Mouse (Mus musculus): ENCODE data around the gene Glmn. TPM values are rescaled to one million over a fixed set of nuclear protein-coding genes. Genes with fewer than 3 reads are reported as not detected.
A peak's percentile ranks its signal among the peaks of the same experiment; 100 is the strongest.

Glmn gene
- polyA plus RNA-seq, 1 experiment from 2014 or later = 25.8 TPM

DNA sequence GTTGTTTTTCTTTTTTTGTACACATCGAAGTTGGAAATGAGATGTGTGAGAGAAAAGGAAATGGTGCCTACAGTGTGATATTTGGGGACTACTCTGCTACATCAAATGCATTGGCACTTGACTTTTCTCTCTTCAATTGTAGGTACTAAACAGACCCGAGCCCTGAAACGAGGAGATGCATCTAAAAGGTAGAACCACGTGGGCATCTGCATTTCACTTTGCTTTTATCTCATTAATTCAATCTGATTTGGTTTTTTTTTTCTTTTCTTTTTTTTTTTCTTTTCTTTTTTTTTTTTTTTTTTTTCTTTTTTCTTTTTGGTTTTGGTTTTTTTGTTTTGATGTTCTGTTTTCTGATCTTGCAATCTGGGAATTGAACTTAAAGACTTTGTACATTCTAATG, 692 bp upstream of the Glmn start:
- Histone ChIP-seq H3K36me3 (ENCODE audit: control insufficient read depth, insufficient read depth, low read length) (peaks cover 9% of the 10 kb centered on the region), H3K4me3 (replicated peaks; ENCODE audit: low read length) (peak overlapping the region; percentile 70), H3K27ac (ENCODE audit: low read length) (peak overlapping the region; percentile 83; the same call in 1 of the 2 replicates), H3K27me3 (ENCODE audit: control insufficient read depth, insufficient read depth, low read length) (no peaks in the 10 kb centered on the region), H3K9ac (ENCODE audit: low read length) (peak overlapping the region; percentile 90; the same call in 1 of the 2 replicates), H3K4me2 (ENCODE audit: low read depth, low read length) (peak overlapping the region; percentile 88), H3K9me3 (replicated peaks; ENCODE audit: control insufficient read depth, low read length) (no peaks in the 10 kb centered on the region), H3K4me1 (ENCODE audit: control insufficient read depth, insufficient read depth, low read length) (0 out of 2 replicates have a peak, but pooled peaks cover 3% of the 10 kb centered on the region)
- 22% methylated on average over 4 of the region's 4 CpGs for WGBS
- ATAC-seq (ENCODE audit: insufficient read depth, low FRiP score) = no peak

DNA sequence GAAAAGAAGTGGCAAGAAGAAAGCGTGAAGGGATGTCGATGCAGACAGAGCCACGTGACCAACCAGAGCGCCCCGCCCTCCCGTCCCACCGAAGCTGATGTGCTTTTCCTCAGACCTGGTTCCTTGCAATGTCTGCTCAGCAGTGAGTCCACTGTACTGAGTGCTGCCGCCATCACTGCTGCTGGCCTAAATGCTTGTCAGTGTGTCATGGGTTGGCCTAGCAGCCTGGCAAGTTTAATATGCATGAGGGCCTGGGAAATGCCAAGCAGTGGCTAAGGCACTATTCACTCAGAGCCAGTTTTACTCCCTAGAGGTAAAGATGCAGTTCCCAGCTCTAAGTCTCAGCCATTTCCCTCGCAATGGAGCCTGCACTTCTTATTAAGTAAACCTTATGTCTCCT, 28.5 kb downstream of the Glmn start:
- Histone ChIP-seq H3K27me3 (ENCODE audit: control insufficient read depth, insufficient read depth, low read length) (no peaks in the 10 kb centered on the region), H3K4me1 (ENCODE audit: control insufficient read depth, insufficient read depth, low read length) (no peaks in the 10 kb centered on the region), H3K4me2 (ENCODE audit: low read depth, low read length) (no peak overlapping the region), H3K4me3 (replicated peaks; ENCODE audit: low read length) (no peak overlapping the region), H3K27ac (ENCODE audit: low read length) (no peak overlapping the region), H3K36me3 (ENCODE audit: control insufficient read depth, insufficient read depth, low read length) (peaks cover 29% of the 10 kb centered on the region; the same call in 1 of the 2 replicates), H3K9ac (ENCODE audit: low read length) (no peak overlapping the region), H3K9me3 (replicated peaks; ENCODE audit: control insufficient read depth, low read length) (no peaks in the 10 kb centered on the region)
- no peak for ATAC-seq (ENCODE audit: insufficient read depth, low FRiP score)
- WGBS = 95% methylated on average over 9 of the region's 9 CpGs

DNA sequence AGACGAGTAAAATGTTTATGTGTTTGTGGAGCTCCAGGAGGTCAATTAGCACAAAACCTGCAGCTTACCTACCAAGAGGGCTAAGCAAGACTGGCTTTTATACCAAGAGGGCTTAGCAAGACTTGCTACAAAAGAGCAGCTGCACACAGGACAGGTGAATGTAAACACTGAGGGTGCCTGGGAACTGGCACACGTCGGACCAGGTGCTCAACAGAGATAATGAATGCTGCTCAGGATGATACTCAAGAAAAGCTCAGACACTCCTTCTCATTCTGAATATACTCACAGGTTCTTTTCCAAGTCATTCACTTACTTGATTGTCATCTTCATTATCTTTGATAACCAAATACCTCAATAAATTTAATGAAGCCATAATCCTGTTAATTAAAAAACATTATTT, 40.7 kb downstream of the Glmn start:
- no peak for ATAC-seq (ENCODE audit: insufficient read depth, low FRiP score)
- H3K27ac ChIP-seq (ENCODE audit: low read length) = no peak overlapping the region
- H3K4me3 ChIP-seq (replicated peaks; ENCODE audit: low read length) = no peak overlapping the region
- H3K4me1 ChIP-seq (ENCODE audit: control insufficient read depth, insufficient read depth, low read length) = no peaks in the 10 kb centered on the region
- no peaks in the 10 kb centered on the region for H3K9me3 ChIP-seq (replicated peaks; ENCODE audit: control insufficient read depth, low read length)
- no peak overlapping the region for H3K9ac ChIP-seq (ENCODE audit: low read length)
- H3K36me3 ChIP-seq (ENCODE audit: control insufficient read depth, insufficient read depth, low read length) = no peaks in the 10 kb centered on the region
- H3K27me3 ChIP-seq (ENCODE audit: control insufficient read depth, insufficient read depth, low read length) = no peaks in the 10 kb centered on the region
- WGBS = 41% methylated on average over 3 of the region's 3 CpGs
- H3K4me2 ChIP-seq (ENCODE audit: low read depth, low read length) = no peak overlapping the region

DNA sequence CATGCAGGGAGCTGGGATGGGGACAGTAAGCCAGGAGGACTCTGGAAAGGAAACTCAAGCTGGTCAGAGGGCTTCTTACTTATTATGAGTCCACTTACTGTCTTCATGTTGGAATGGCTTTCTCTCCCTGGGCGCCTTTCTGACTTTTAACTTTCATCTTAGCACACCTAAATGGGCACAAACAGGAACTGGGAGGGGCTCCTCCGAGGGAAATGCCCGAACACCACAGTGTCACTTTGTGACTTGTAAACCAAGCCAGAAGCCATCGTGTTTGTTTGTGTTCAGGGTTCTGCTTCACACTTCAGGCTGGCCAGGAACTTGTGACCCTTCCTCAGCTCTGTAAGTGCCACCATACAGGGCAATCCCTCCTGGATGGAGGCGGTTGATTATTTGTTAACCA, 43.4 kb downstream of the Glmn start:
- no peak overlapping the region for H3K27ac ChIP-seq (ENCODE audit: low read length)
- H3K9ac ChIP-seq (ENCODE audit: low read length) = no peak overlapping the region
- H3K9me3 ChIP-seq (replicated peaks; ENCODE audit: control insufficient read depth, low read length) = no peaks in the 10 kb centered on the region
- 62% methylated on average over 5 of the region's 5 CpGs for WGBS
- no peaks in the 10 kb centered on the region for H3K27me3 ChIP-seq (ENCODE audit: control insufficient read depth, insufficient read depth, low read length)
- no peaks in the 10 kb centered on the region for H3K4me1 ChIP-seq (ENCODE audit: control insufficient read depth, insufficient read depth, low read length)
- H3K36me3 ChIP-seq (ENCODE audit: control insufficient read depth, insufficient read depth, low read length) = no peaks in the 10 kb centered on the region
- no peak overlapping the region for H3K4me3 ChIP-seq (replicated peaks; ENCODE audit: low read length)
- ATAC-seq (ENCODE audit: insufficient read depth, low FRiP score) = no peak
- H3K4me2 ChIP-seq (ENCODE audit: low read depth, low read length) = no peak overlapping the region

DNA sequence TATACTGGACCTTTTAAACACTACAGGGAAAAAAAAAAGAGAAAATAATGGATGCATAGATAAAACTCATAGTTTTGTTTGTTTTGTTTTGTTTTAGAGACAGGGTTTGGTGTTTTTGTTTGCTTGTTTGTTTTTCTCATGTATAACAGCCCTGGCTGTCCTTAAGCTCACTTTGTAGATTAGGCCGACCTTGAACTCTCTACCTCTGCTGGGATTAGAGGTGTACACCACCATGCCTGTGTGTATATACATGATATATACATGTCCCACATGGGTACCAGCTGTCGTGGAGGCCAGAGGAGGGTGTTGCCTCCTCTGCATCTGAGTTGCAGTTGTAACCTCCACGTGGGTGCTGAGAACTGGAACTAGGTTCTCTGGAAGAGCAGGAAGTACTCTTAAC, 49.2 kb downstream of the Glmn start:
- 89% methylated on average over 3 of the region's 3 CpGs for WGBS
- Histone ChIP-seq H3K9me3 (replicated peaks; ENCODE audit: control insufficient read depth, low read length) (no peaks in the 10 kb centered on the region), H3K27me3 (ENCODE audit: control insufficient read depth, insufficient read depth, low read length) (no peaks in the 10 kb centered on the region), H3K36me3 (ENCODE audit: control insufficient read depth, insufficient read depth, low read length) (no peaks in the 10 kb centered on the region; the same call in 1 of the 2 replicates), H3K4me1 (ENCODE audit: control insufficient read depth, insufficient read depth, low read length) (no peaks in the 10 kb centered on the region), H3K4me2 (ENCODE audit: low read depth, low read length) (no peak overlapping the region), H3K27ac (ENCODE audit: low read length) (no peak overlapping the region), H3K9ac (ENCODE audit: low read length) (no peak overlapping the region), H3K4me3 (replicated peaks; ENCODE audit: low read length) (no peak overlapping the region)
- ATAC-seq (ENCODE audit: insufficient read depth, low FRiP score) = no peak

DNA sequence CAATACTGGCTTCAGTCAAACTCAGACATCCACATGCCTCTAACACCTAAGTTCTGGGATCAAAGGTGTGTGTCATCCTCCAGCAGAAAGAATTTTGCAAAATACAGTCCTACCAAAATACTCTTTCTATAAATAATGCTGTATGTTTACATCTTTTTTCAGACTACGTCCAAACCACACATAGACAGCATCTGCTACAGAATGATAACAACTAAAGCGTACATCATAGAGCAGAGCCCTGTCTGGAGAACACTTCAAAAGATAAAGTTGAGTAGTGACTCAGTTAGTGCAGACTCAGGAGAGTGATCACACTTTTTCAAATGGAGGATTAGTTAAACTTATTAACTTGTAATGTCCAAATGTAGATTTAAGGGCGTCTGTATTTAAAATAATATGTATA, 49.7 kb downstream of the Glmn start:
- no peak for ATAC-seq (ENCODE audit: insufficient read depth, low FRiP score)
- Histone ChIP-seq H3K9me3 (replicated peaks; ENCODE audit: control insufficient read depth, low read length) (no peaks in the 10 kb centered on the region), H3K27me3 (ENCODE audit: control insufficient read depth, insufficient read depth, low read length) (no peaks in the 10 kb centered on the region), H3K4me1 (ENCODE audit: control insufficient read depth, insufficient read depth, low read length) (no peaks in the 10 kb centered on the region), H3K27ac (ENCODE audit: low read length) (no peak overlapping the region), H3K4me3 (replicated peaks; ENCODE audit: low read length) (no peak overlapping the region), H3K9ac (ENCODE audit: low read length) (no peak overlapping the region), H3K36me3 (ENCODE audit: control insufficient read depth, insufficient read depth, low read length) (no peaks in the 10 kb centered on the region; the same call in 1 of the 2 replicates), H3K4me2 (ENCODE audit: low read depth, low read length) (no peak overlapping the region)
- 74% methylated on average over 3 of the region's 3 CpGs for WGBS

DNA sequence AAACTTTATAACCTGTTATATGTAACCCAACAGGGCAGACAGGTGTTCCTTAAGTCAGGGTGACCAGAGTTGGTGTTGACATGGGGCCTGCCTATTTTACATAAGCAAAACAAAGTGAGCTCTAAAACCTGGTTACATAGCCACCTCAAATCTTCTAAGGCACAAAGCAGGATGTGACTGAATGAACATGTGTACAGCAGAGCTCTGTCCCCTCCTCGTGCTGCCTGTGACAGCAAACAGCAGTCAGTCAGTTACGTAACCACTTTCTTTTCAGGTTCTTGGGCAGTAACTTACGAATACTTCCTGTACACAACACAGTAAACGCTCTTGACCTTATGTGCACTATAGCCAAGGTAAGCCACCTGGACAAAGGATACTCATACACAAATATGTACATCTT, 51.8 kb downstream of the Glmn start:
- Histone ChIP-seq H3K4me2 (ENCODE audit: low read depth, low read length) (no peak overlapping the region), H3K27ac (ENCODE audit: low read length) (no peak overlapping the region), H3K9me3 (replicated peaks; ENCODE audit: control insufficient read depth, low read length) (no peaks in the 10 kb centered on the region), H3K9ac (ENCODE audit: low read length) (no peak overlapping the region), H3K4me1 (ENCODE audit: control insufficient read depth, insufficient read depth, low read length) (no peaks in the 10 kb centered on the region), H3K4me3 (replicated peaks; ENCODE audit: low read length) (no peak overlapping the region), H3K36me3 (ENCODE audit: control insufficient read depth, insufficient read depth, low read length) (no peaks in the 10 kb centered on the region; the same call in 1 of the 2 replicates), H3K27me3 (ENCODE audit: control insufficient read depth, insufficient read depth, low read length) (no peaks in the 10 kb centered on the region)
- no peak for ATAC-seq (ENCODE audit: insufficient read depth, low FRiP score)
- 67% methylated on average over 4 of the region's 4 CpGs for WGBS

DNA sequence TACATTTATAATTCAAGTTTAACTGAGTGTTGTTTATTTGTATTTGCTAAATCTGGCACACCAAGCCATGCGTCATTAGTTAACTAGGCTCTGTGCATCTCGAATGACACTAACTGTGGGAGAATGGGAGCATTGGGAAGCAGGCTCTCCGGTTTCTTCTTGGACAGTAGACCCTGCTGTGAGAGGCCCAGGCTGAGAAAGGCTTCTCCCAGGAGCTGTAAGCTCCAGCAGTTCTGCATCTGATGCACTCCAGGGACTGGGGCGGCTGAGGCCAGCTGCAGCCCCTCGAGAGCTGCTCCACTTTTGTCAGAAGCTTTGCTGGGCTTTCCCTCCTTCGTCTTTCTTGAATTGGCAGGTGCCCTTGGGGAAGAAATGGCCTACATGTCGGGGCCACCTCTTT, 56.0 kb downstream of the Glmn start:
- no peak overlapping the region for H3K4me3 ChIP-seq (replicated peaks; ENCODE audit: low read length)
- H3K36me3 ChIP-seq (ENCODE audit: control insufficient read depth, insufficient read depth, low read length) = no peaks in the 10 kb centered on the region
- H3K27ac ChIP-seq (ENCODE audit: low read length) = no peak overlapping the region
- H3K9me3 ChIP-seq (replicated peaks; ENCODE audit: control insufficient read depth, low read length) = no peaks in the 10 kb centered on the region
- no peaks in the 10 kb centered on the region for H3K27me3 ChIP-seq (ENCODE audit: control insufficient read depth, insufficient read depth, low read length)
- no peaks in the 10 kb centered on the region for H3K4me1 ChIP-seq (ENCODE audit: control insufficient read depth, insufficient read depth, low read length)
- H3K4me2 ChIP-seq (ENCODE audit: low read depth, low read length) = no peak overlapping the region
- 39% methylated on average over 7 of the region's 7 CpGs for WGBS
- no peak for ATAC-seq (ENCODE audit: insufficient read depth, low FRiP score)
- no peak overlapping the region for H3K9ac ChIP-seq (ENCODE audit: low read length)

DNA sequence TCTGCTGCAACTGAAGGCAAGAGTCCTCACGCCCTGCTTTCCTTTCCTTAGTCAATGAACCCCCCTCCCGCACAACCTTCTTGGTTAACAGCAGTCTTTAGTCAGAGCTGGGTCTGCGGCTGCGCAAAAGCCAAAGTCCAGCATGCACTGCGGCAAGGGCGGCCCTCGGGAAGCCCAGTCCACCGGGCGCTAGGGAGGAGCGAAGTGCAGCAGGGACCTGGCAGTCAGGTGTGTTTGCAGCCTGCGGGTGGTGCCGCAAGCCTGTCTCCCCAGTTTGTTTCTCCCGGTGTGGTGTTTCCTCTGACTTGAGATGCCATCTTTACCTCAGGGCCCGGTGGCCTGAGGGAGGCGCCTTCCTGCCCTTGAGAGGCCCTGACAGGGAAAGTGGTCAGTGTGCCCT, 63.1 kb downstream of the Glmn start, which contains the start of gene 1700028K03Rik:
Gene 1700028K03Rik (plus strand): TSS at position 129 of the 400 bp plus-strand sequence.
- Histone ChIP-seq H3K4me2 (ENCODE audit: low read depth, low read length) (no peak within 1 kb of the TSS), H3K27me3 (ENCODE audit: control insufficient read depth, insufficient read depth, low read length) (no peaks in the 10 kb centered on the region), H3K4me1 (ENCODE audit: control insufficient read depth, insufficient read depth, low read length) (no peaks in the 10 kb centered on the region), H3K27ac (ENCODE audit: low read length) (no peak within 1 kb of the TSS), H3K4me3 (replicated peaks; ENCODE audit: low read length) (no peak within 1 kb of the TSS), H3K36me3 (ENCODE audit: control insufficient read depth, insufficient read depth, low read length) (no peaks in the 10 kb centered on the region), H3K9ac (ENCODE audit: low read length) (no peak within 1 kb of the TSS), H3K9me3 (replicated peaks; ENCODE audit: control insufficient read depth, low read length) (no peaks in the 10 kb centered on the region)
- WGBS = 64% methylated on average over 15 of the region's 15 CpGs
- no peak for ATAC-seq (ENCODE audit: insufficient read depth, low FRiP score)

DNA sequence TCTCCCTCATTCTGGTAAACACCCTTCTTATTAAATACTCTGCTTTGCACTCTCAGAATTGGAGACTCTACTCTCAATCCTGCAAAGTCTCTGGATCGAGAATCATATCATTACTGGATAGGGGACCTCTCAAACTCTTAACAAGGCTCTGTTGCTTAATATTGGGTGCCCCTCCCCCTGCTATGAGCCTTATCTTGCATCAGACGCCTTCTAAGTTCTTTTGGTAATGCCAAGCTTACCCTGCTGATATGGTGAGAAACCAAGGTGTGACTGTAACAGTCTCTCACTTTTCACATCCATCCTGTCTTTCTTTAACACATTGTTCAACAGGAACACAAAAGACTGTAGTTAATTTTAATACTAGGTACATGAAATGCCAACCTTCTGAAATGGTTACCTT, 64.1 kb downstream of the Glmn start:
- Histone ChIP-seq H3K27ac (ENCODE audit: low read length) (no peak overlapping the region), H3K9ac (ENCODE audit: low read length) (no peak overlapping the region), H3K4me1 (ENCODE audit: control insufficient read depth, insufficient read depth, low read length) (no peaks in the 10 kb centered on the region), H3K27me3 (ENCODE audit: control insufficient read depth, insufficient read depth, low read length) (no peaks in the 10 kb centered on the region), H3K4me2 (ENCODE audit: low read depth, low read length) (no peak overlapping the region), H3K9me3 (replicated peaks; ENCODE audit: control insufficient read depth, low read length) (no peaks in the 10 kb centered on the region), H3K36me3 (ENCODE audit: control insufficient read depth, insufficient read depth, low read length) (no peaks in the 10 kb centered on the region), H3K4me3 (replicated peaks; ENCODE audit: low read length) (no peak overlapping the region)
- WGBS = 51% methylated on average over 2 of the region's 2 CpGs
- no peak for ATAC-seq (ENCODE audit: insufficient read depth, low FRiP score)
